Mouse (Mus musculus): ENCODE results near the gene Mybl2. TPM values are rescaled to one million over a fixed set of nuclear protein-coding genes. Genes with fewer than 3 reads are reported as not detected.

Gene Mybl2
- total and polyA plus RNA-seq, 2 experiments from 2014 or later: 3.0 to 3.1 TPM

DNA sequence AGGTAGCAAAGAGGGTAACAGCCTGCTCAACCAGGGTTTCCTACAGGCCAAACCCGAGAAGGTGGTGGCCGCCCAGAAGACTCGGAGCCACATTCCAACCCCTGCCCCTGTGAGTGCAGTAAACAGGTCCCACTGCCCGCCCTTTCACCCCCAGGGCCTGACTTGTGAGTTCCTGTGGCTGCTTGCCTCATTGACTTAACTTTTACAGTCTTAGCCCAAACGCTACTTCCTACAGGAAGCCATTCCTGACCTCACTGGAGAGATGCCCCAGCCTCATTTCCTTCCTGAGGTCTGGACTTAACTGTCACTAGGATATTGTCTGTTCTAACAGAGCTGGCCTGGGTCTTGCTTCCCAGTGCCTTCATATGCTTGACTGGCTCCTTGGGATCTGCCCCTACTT is 28.1 kb downstream of the Mybl2 start:
- H3K36me3 ChIP-seq (ENCODE audit: insufficient read depth): no peaks in the 10 kb centered on the region
- H3K4me2 ChIP-seq (ENCODE audit: low read depth): no peak overlapping the region
- 93% methylated on average over 5 of the region's 5 CpGs for WGBS
- no peaks in the 10 kb centered on the region for H3K4me1 ChIP-seq (ENCODE audit: insufficient read depth)
- no peak overlapping the region for H3K27ac ChIP-seq (ENCODE audit: low read depth, low read length)
- H3K4me3 ChIP-seq (ENCODE audit: low read depth, low read length): no peak overlapping the region
- TF ChIP-seq CTCF (IDR thresholded peaks at IDR 0.05; ENCODE audit: low read depth): no peak
- DNase-seq (no peak), ATAC-seq (no peak)
- H3K9me3 ChIP-seq (ENCODE audit: low read length): no peaks in the 10 kb centered on the region
- H3K9ac ChIP-seq: no peak overlapping the region
- H3K27me3 ChIP-seq (ENCODE audit: insufficient read depth, low read length): no peaks in the 10 kb centered on the region

GRCm38 (mm10) chr2:163084519-163084918 is 30.0 kb downstream of the Mybl2 start:
- Histone ChIP-seq H3K4me1 (ENCODE audit: insufficient read depth) (no peaks in the 10 kb centered on the region), H3K36me3 (ENCODE audit: insufficient read depth) (no peaks in the 10 kb centered on the region), H3K9me3 (ENCODE audit: low read length) (no peaks in the 10 kb centered on the region), H3K9ac (no peak overlapping the region), H3K4me2 (ENCODE audit: low read depth) (no peak overlapping the region), H3K4me3 (ENCODE audit: low read depth, low read length) (no peak overlapping the region), H3K27ac (ENCODE audit: low read depth, low read length) (no peak overlapping the region), H3K27me3 (ENCODE audit: insufficient read depth, low read length) (no peaks in the 10 kb centered on the region)
- no peak for DNase-seq
- no peak for ATAC-seq
- WGBS: 86% methylated on average over 3 of the region's 3 CpGs
- no peak for TF ChIP-seq CTCF (IDR thresholded peaks at IDR 0.05; ENCODE audit: low read depth)

- no peak overlapping the region for H3K27ac ChIP-seq (ENCODE audit: low read depth, low read length)
- H3K4me3 ChIP-seq (ENCODE audit: low read depth, low read length): no peak overlapping the region
- DNase-seq (no peak), ATAC-seq (no peak)
- H3K9me3 ChIP-seq (ENCODE audit: low read length): no peaks in the 10 kb centered on the region
- no peak for TF ChIP-seq CTCF (IDR thresholded peaks at IDR 0.05; ENCODE audit: low read depth)
- 88% methylated on average over 6 of the region's 6 CpGs for WGBS
- no peaks in the 10 kb centered on the region for H3K36me3 ChIP-seq (ENCODE audit: insufficient read depth)
- H3K9ac ChIP-seq: no peak overlapping the region
- H3K4me2 ChIP-seq (ENCODE audit: low read depth): no peak overlapping the region
- H3K4me1 ChIP-seq (ENCODE audit: insufficient read depth): no peaks in the 10 kb centered on the region
- H3K27me3 ChIP-seq (ENCODE audit: insufficient read depth, low read length): no peaks in the 10 kb centered on the region
Measured at GRCm38 (mm10) chr2:163085047-163085446, 30.6 kb downstream of the Mybl2 start.

- Histone ChIP-seq H3K4me1 (ENCODE audit: insufficient read depth) (no peaks in the 10 kb centered on the region), H3K27ac (ENCODE audit: low read depth, low read length) (no peak overlapping the region), H3K9ac (no peak overlapping the region), H3K36me3 (ENCODE audit: insufficient read depth) (no peaks in the 10 kb centered on the region), H3K9me3 (ENCODE audit: low read length) (no peaks in the 10 kb centered on the region), H3K27me3 (ENCODE audit: insufficient read depth, low read length) (no peaks in the 10 kb centered on the region), H3K4me3 (ENCODE audit: low read depth, low read length) (no peak overlapping the region), H3K4me2 (ENCODE audit: low read depth) (no peak overlapping the region)
- ATAC-seq: no peak
- WGBS: 84% methylated on average over 8 of the region's 8 CpGs
- TF ChIP-seq CTCF (IDR thresholded peaks at IDR 0.05; ENCODE audit: low read depth): no peak
- DNase-seq: no peak
Measured at GRCm38 (mm10) chr2:163086561-163086960, 32.1 kb downstream of the Mybl2 start.

DNA sequence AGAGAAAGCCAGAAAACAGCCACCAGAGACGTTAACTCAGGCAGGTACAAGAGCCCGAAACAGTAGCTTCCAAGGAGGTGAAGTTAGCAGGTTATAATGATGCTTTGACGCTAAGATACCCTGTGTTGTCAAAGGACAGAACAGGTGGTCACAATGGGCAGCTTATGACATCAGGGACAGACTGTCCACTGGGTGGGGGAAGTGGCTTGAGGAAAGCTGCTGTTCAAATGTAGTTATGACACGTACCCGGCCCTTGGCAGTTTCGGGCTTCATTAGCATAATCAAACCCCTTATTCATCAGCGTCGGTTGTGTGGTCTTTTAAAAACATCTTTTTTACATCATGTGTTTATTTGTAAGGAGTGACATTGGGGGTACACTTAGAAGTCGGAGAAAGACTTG is 33.2 kb downstream of the Mybl2 start, which contains the start of gene Gtsf1l:
Gene Gtsf1l (minus strand): TSS at position 128 of the 400 bp plus-strand sequence.
- WGBS: 78% methylated on average over 9 of the region's 9 CpGs
- ATAC-seq: no peak
- Histone ChIP-seq H3K9me3 (ENCODE audit: low read length) (no peaks in the 10 kb centered on the region), H3K27me3 (ENCODE audit: insufficient read depth, low read length) (no peaks in the 10 kb centered on the region), H3K36me3 (ENCODE audit: insufficient read depth) (no peaks in the 10 kb centered on the region), H3K27ac (ENCODE audit: low read depth, low read length) (no peak within 1 kb of the TSS), H3K9ac (no peak within 1 kb of the TSS), H3K4me1 (ENCODE audit: insufficient read depth) (no peaks in the 10 kb centered on the region), H3K4me2 (ENCODE audit: low read depth) (no peak within 1 kb of the TSS), H3K4me3 (ENCODE audit: low read depth, low read length) (no peak within 1 kb of the TSS)
- no peak for DNase-seq
- TF ChIP-seq CTCF (IDR thresholded peaks at IDR 0.05; ENCODE audit: low read depth): no peak

GRCm38 (mm10) chr2:163089475-163090123 is 35.1 kb downstream of the Mybl2 start:
- Histone ChIP-seq H3K27ac (ENCODE audit: low read depth, low read length) (no peak overlapping the region), H3K9me3 (ENCODE audit: low read length) (no peaks in the 10 kb centered on the region), H3K4me3 (ENCODE audit: low read depth, low read length) (no peak overlapping the region), H3K27me3 (ENCODE audit: insufficient read depth, low read length) (no peaks in the 10 kb centered on the region), H3K4me1 (ENCODE audit: insufficient read depth) (no peaks in the 10 kb centered on the region), H3K4me2 (ENCODE audit: low read depth) (no peak overlapping the region), H3K9ac (no peak overlapping the region), H3K36me3 (ENCODE audit: insufficient read depth) (no peaks in the 10 kb centered on the region)
- WGBS: 75% methylated on average over 5 of the region's 5 CpGs
- no peak for DNase-seq
- TF ChIP-seq CTCF (IDR thresholded peaks at IDR 0.05; ENCODE audit: low read depth): peak; percentile 34
- ATAC-seq: no peak

DNA sequence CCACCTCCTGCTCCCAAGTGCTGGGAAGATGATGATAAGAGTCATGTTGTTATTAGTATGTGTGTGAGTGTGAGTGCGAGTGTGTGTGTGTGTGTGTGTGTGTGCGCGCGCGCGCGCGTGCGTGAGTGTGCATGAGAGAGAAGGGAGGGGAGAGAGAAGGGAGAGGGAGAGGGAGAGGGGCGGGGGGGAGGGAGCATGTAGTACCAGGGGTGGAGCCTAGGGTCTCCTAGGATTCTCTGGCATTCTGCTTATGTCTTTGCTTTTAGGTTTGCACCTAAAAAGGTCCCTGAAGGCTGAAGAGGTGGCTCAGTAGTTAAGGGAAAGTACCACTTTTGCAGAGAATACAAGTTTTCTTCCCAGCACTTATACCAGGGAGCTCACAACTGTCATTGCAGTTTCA is 40.4 kb downstream of the Mybl2 start:
- no peak for ATAC-seq
- H3K27ac ChIP-seq (ENCODE audit: low read depth, low read length): no peak overlapping the region
- H3K4me3 ChIP-seq (ENCODE audit: low read depth, low read length): no peak overlapping the region
- no peaks in the 10 kb centered on the region for H3K36me3 ChIP-seq (ENCODE audit: insufficient read depth)
- no peak for DNase-seq
- H3K4me1 ChIP-seq (ENCODE audit: insufficient read depth): no peaks in the 10 kb centered on the region
- no peak for TF ChIP-seq CTCF (IDR thresholded peaks at IDR 0.05; ENCODE audit: low read depth)
- H3K9me3 ChIP-seq (ENCODE audit: low read length): no peaks in the 10 kb centered on the region
- no peak overlapping the region for H3K9ac ChIP-seq
- H3K4me2 ChIP-seq (ENCODE audit: low read depth): no peak overlapping the region
- no peaks in the 10 kb centered on the region for H3K27me3 ChIP-seq (ENCODE audit: insufficient read depth, low read length)
- 94% methylated on average over 10 of the region's 10 CpGs for WGBS

Data from forebrain, postnatal 0 days (tissue).